Mouse (Mus musculus) 3T3-L1 (cell line): ENCODE data around the gene Sel1l2.

Experiments used
- DNase-seq: peaks from one replicate; pipeline ENCODE4 v3.0.0-alpha.2; 2015; ENCODE audit warnings: low read depth, low spot score

Sel1l2 gene

DNA sequence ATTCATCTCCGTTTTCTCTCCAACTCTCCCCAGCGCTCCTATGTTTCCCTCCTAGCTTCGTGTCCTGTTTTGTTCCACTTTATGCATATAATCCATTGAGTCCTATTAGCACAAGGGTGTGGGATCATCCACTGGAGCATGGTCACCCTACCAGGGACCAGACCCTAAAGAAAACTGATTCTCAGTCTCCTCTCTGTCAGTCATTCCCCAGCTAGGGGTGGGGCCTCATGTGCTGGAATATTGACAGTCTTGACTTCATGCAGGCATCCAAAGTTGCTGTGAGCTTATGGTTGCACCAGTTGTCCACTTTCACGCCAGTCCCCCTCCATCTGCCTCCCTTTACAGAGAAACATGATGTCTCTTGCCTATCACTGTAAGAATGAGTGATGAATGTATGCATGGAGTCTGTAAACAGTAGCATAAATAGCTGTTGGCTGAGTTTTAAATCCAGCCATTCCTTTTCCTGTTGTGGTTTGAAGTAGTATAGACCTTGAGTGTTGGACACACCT is 174.9 kb downstream of the Sel1l2 start:
- DNase-seq: no peak

- no peak for DNase-seq
These were observed 185.8 kb downstream of the Sel1l2 start for GRCm38 (mm10) chr2:140203756-140204155.

DNA sequence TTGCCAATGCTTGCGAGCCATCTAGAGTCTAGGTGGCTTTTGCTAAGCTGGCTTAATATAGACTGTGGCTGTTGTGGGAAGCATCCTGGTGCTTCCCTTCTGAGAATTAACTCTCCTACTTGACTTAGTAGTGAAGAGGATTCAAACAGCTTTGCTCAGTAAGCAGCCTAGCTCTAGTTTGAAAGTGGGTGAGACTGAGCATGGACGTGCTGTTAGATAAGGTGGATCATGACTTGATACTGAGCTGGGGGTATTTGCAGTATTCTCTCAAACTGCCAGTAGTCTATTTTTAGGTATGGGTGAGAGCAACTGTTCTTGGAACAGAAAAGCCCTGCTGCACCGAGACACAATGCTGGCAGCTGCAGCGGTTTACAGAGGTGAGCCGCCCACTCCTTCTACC is 186.9 kb downstream of the Sel1l2 start:
- no peak for DNase-seq

DNA sequence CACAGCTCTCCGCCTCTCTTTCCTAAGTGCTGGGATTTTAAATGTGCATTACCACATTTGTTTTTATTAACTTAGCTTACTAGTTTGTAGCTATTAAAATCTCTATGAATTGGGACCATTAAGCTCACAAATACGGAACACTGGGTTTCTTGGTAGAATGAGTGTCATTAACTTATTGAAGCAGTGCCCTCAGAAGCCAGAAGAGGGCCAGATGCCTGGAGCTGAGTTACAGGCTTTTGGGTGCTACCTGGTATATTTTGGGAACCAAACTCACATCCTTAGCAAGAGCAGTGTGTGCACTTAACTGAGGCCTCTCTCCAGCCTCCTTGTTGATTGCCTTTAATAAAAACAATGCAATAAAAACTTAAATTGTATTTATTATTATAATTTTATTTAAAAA is 188.8 kb downstream of the Sel1l2 start:
- DNase-seq: peak; percentile 40

- DNase-seq: peak; percentile 5
These were observed 203.8 kb downstream of the Sel1l2 start for GRCm38 (mm10) chr2:140185685-140186210.
